ENCODE assay signal across 21 mouse cellular contexts in genomic region chr7:49396202-49396601, GRCm38 (mm10).
DNase-seq lines count a peak whose midpoint lies in the region; ATAC-seq and TF ChIP-seq lines count a peak whose summit lies in the region.
"Had no signal": no experiment of that assay in that cellular context is flagged by ENCODE, and none has a peak within 500 bp of the region (broad histone marks: within the 10 kb centered on the region; RNA-seq: fewer than 3 reads in every experiment).

No protein-coding gene starts in this region.

- H3K4me1 ChIP-seq in liver, embryonic 15.5 days (replicated peaks) = peaks cover 16% of the 10 kb centered on the region
- peaks cover 8% of the 10 kb centered on the region for H3K4me1 ChIP-seq in embryonic fibroblast, embryonic 13.5 days (ENCODE audit: control insufficient read depth, insufficient read depth, low read length)

- ATAC-seq in liver, embryonic 15.5 days (ENCODE audit: insufficient read depth) = no peak
- ATAC-seq: forebrain, embryonic 15.5 days had no signal

- 57% methylated on average over 1 of the region's 1 CpGs for WGBS in liver, embryonic 15.5 days (ENCODE audit: insufficient replicate concordance)

- no peak overlapping the region for H3K4me3 ChIP-seq in liver, embryonic 15.5 days (replicated peaks)
- no peak overlapping the region for H3K4me3 ChIP-seq in embryonic fibroblast, embryonic 13.5 days (ENCODE audit: insufficient read depth, low read length)
- H3K4me3 ChIP-seq: forebrain, embryonic 15.5 days; hindbrain, embryonic 13.5 days; midbrain, embryonic 12.5 days had no signal

- H3K27ac ChIP-seq in liver, embryonic 15.5 days (replicated peaks) = 0 out of 2 replicates have a peak overlapping the region, but pooled peaks have one; percentile 49
- 0 out of 2 replicates have a peak overlapping the region, but pooled peaks have one; percentile 20 for H3K27ac ChIP-seq in embryonic fibroblast, embryonic 13.5 days (ENCODE audit: insufficient read depth, low read length)
- H3K27ac ChIP-seq: forebrain, embryonic 15.5 days had no signal

- no peak overlapping the region for H3K4me2 ChIP-seq in liver, embryonic 15.5 days
- H3K4me2 ChIP-seq: forebrain, embryonic 15.5 days; heart, embryonic 11.5 days; hindbrain, embryonic 13.5 days; midbrain, embryonic 12.5 days had no signal

- DNase-seq in liver (no peak), NIH3T3 (ENCODE audit: low read depth) (peak; percentile 59)
- DNase-seq in monocyte, adult 2 months (ENCODE audit: low read depth in 1 of 2, low spot score in 2 of 2) = peak; percentile 37 to 44
- DNase-seq in kidney, postnatal 4 days = no peak
- DNase-seq in heart, adult 8-10 months (ENCODE audit: low spot score) = no peak
- DNase-seq: adrenal gland, postnatal 36 days; cerebellum, adult 8-10 months; gastrocnemius, postnatal 25 days; layer of hippocampus, postnatal 36 days; lung, adult 18-20 months; lung, postnatal 4 days; right cerebral cortex, postnatal 14 days; spleen, adult 18-20 months; thymus, postnatal 36 days had no signal

- TF ChIP-seq CTCF in embryonic fibroblast, embryonic 13.5 days (IDR thresholded peaks at IDR 0.05; ENCODE audit: borderline replicate concordance, insufficient read depth, low read length) = no peak

- no peaks in the 10 kb centered on the region for H3K36me3 ChIP-seq in liver, embryonic 15.5 days (replicated peaks)
- H3K36me3 ChIP-seq: forebrain, embryonic 15.5 days; G1E; hindbrain, embryonic 13.5 days; midbrain, embryonic 12.5 days had no signal

- no peak overlapping the region for H3K9ac ChIP-seq in liver, embryonic 15.5 days
- H3K9ac ChIP-seq: forebrain, embryonic 15.5 days; hindbrain, embryonic 13.5 days; midbrain, embryonic 12.5 days had no signal

- no peak for TF ChIP-seq POLR2A in embryonic fibroblast, embryonic 13.5 days (IDR thresholded peaks at IDR 0.05; ENCODE audit: low read depth, low read length)

- no peaks in the 10 kb centered on the region for H3K27me3 ChIP-seq in liver, embryonic 15.5 days
- H3K27me3 ChIP-seq: forebrain, embryonic 15.5 days; hindbrain, embryonic 13.5 days had no signal

- no peaks in the 10 kb centered on the region for H3K9me3 ChIP-seq in liver, embryonic 15.5 days (replicated peaks)
- H3K9me3 ChIP-seq: forebrain, embryonic 15.5 days; hindbrain, embryonic 13.5 days; midbrain, embryonic 12.5 days had no signal

Comparison
In these comparisons a context has a peak if more than half of its experiments do, and no peak if none do; other contexts are left out.
1. DNase-seq: peak in NIH3T3 (single experiment) and monocyte, adult 2 months (2 of 2); none in liver (single experiment), kidney, postnatal 4 days (0 of 2) and heart, adult 8-10 months (single experiment).